Mouse (Mus musculus) liver, embryonic 11.5 days (tissue): Measurements from ENCODE around the gene Rundc3a. TPM values are rescaled to one million over a fixed set of nuclear protein-coding genes. Genes with fewer than 3 reads are reported as not detected.

Experiments used
- ATAC-seq: fragments of 200-750 bp; cut with Nextera tagmentation; replicated peaks from 2 replicates; pipeline ENCODE4 v1.8.0; 2017; ENCODE audit warnings: moderate number of reproducible peaks, mild to moderate bottlenecking, moderate TSS enrichment, moderate library complexity; ENCODE audit not compliant: low FRiP score
- DNase-seq: peaks from one replicate; pipeline ENCODE4 v3.0.0-alpha.2; 2017; ENCODE audit warnings: low spot score
- H3K27ac ChIP-seq: fragments of 300-500 bp; sonication (generic); 2 replicates; pipeline ENCODE4 v1.5.1; 2014; ENCODE audit warnings: mild to moderate bottlenecking, low read depth, low read length, control low read depth
- H3K27me3 ChIP-seq: fragments of 300-500 bp; sonication (generic); replicated peaks from 2 replicates; pipeline ENCODE4 v1.6.1; 2014; ENCODE audit warnings: low read length, mixed read lengths; ENCODE audit not compliant: control insufficient read depth, insufficient read depth
- H3K36me3 ChIP-seq: fragments of 300-500 bp; sonication (generic); 2 replicates; pipeline ENCODE4 v1.6.1; 2014; ENCODE audit warnings: mild to moderate bottlenecking, low read length, moderate library complexity, mixed read lengths; ENCODE audit not compliant: control insufficient read depth, insufficient read depth
- H3K4me1 ChIP-seq: fragments of 300-500 bp; sonication (generic); replicated peaks from 2 replicates; pipeline ENCODE4 v1.6.1; 2014; ENCODE audit warnings: low read length, mixed read lengths; ENCODE audit not compliant: control insufficient read depth, insufficient read depth
- H3K4me2 ChIP-seq: fragments of 300-500 bp; sonication (generic); 2 replicates; pipeline ENCODE4 v1.6.1; 2014; ENCODE audit warnings: mild to moderate bottlenecking, control low read depth, moderate library complexity
- H3K4me3 ChIP-seq: fragments of 300-500 bp; sonication (generic); 2 replicates; pipeline ENCODE4 v1.5.1; 2014; ENCODE audit warnings: low read depth, low read length, control low read depth
- H3K9ac ChIP-seq: fragments of 300-500 bp; sonication (generic); 2 replicates; pipeline ENCODE4 v1.6.1; 2014; ENCODE audit warnings: low read depth, low read length, control low read depth
- H3K9me3 ChIP-seq: fragments of 300-500 bp; sonication (generic); 2 replicates; pipeline ENCODE4 v1.6.1; 2016; ENCODE audit warnings: low read length, inconsistent platforms, mixed read lengths; ENCODE audit not compliant: control insufficient read depth
- WGBS: fragments of 180-500 bp; shearing (Covaris S2); extraction: QIAGEN DNeasy Blood & Tissue Kit; methylation state at CpG from one replicate; pipeline ENCODE4 v1.1.7; 2014; 5-methylcytosine and 5-hydroxymethylcytosine counted together
- polyA plus RNA-seq: library from polyadenylated mRNA; unstranded; fragments of >200 nt; fragmentation: Nextera tagmentation; extraction: Ambion mirVana; gene quantifications from 2 replicates; pipeline ENCODE4 v1.2.1, GENCODE M21; 2014

Gene Rundc3a
- polyA plus RNA-seq, 1 experiment from 2014 or later = 2.6 TPM

DNA sequence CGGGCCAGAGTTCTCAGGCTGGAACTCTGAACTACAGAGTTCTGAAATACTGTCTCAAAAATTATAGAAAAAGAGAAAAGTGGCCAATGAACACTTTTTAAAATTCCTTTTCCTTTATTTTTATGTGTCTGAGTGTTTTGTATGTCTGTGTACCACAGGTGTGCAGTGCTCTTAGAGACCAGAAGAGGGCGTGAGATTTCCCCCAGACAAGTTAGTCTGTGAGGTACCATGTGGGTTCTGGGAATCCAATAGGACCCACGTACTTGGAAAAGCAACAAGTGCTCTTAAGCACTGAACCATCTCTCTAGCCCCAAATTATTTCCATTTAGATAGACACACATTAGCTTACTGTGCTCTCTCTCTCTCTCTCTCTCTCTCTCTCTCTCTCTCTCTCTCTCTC is 48.2 kb downstream of the Rundc3a start:
- ATAC-seq (no peak), DNase-seq (no peak)
- H3K4me3 ChIP-seq = no peak overlapping the region
- peaks cover 3% of the 10 kb centered on the region; the same call in 1 of the 2 replicates for H3K36me3 ChIP-seq
- no peak overlapping the region for H3K27ac ChIP-seq
- H3K9ac ChIP-seq = no peak overlapping the region
- 67% methylated on average over 3 of the region's 3 CpGs for WGBS
- H3K4me1 ChIP-seq = peaks cover 30% of the 10 kb centered on the region
- H3K9me3 ChIP-seq = no peaks in the 10 kb centered on the region
- no peak overlapping the region for H3K4me2 ChIP-seq
- peaks cover 44% of the 10 kb centered on the region for H3K27me3 ChIP-seq

DNA sequence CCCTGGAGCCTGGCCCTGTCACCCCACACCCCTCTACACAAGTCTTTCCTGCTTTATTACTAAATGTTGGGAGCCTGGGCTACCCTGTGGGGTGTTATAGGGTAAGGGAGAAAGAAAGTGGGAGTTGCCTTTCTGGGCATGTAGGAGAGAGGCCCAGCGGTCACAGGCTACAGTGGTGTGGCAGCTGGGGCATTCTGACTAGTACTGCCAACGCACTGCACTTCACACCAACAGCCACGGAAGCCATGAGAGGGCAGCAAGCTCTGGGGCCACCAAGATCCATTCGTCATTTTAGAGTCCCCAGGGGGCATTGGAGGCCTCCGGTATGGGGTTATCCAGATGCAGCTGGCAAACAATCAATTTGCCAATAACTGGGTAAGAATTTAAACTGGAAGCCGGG is 48.9 kb downstream of the Rundc3a start:
- WGBS = 88% methylated on average over 6 of the region's 6 CpGs
- Histone ChIP-seq H3K27ac (no peak overlapping the region), H3K36me3 (peaks cover 3% of the 10 kb centered on the region; the same call in 1 of the 2 replicates), H3K4me1 (peaks cover 34% of the 10 kb centered on the region), H3K4me2 (no peak overlapping the region), H3K4me3 (no peak overlapping the region), H3K27me3 (peaks cover 46% of the 10 kb centered on the region), H3K9me3 (no peaks in the 10 kb centered on the region), H3K9ac (no peak overlapping the region)
- ATAC-seq (no peak), DNase-seq (no peak)

DNA sequence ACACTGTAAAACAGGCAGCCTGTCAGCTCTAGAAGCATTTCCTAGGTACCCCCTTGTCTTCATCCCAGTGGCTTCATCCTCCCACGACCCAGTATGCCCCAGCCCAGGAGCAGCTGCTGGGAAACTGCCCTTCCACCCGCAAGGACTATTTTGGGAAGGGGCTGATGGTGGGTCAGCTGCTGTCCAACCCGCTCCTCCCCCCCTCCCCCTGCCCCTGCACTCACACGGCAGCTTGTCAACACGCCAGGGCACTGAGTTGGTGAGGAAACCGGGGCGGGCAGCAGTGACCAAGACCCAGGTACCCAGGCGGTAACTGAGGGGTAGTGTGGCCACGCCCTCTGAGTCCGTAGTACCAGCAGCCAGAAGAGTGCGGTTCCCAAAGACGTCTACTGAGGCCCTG is 50.5 kb downstream of the Rundc3a start:
- peaks cover 32% of the 10 kb centered on the region for H3K4me1 ChIP-seq
- peaks cover 48% of the 10 kb centered on the region for H3K27me3 ChIP-seq
- no peak for ATAC-seq
- peaks cover 3% of the 10 kb centered on the region; the same call in 1 of the 2 replicates for H3K36me3 ChIP-seq
- DNase-seq = no peak
- H3K9me3 ChIP-seq = no peaks in the 10 kb centered on the region
- H3K27ac ChIP-seq = no peak overlapping the region
- H3K9ac ChIP-seq = no peak overlapping the region
- no peak overlapping the region for H3K4me3 ChIP-seq
- no peak overlapping the region for H3K4me2 ChIP-seq
- WGBS = 60% methylated on average over 12 of the region's 12 CpGs

DNA sequence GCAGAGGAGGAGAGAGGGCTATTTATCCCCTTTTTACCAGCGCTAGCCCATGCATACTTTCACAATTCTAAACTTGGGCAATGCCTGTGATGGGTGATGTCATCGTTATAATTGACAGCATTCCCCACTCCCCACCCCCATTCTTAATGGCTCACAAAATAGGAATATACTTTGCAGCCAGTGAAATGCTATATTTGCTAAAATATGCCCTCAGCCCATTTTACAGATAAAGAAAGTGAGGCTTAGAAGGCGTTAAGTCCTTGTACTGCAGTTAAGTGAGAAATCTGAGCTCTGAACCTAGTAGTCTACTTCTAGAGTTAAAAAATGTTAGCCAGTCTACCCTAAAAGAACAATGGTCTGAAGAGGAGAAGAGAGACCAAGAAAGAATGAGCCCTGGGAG is 51.1 kb downstream of the Rundc3a start:
- H3K9me3 ChIP-seq = no peaks in the 10 kb centered on the region
- H3K36me3 ChIP-seq = no peaks in the 10 kb centered on the region; the same call in 1 of the 2 replicates
- no peak overlapping the region for H3K4me2 ChIP-seq
- no peak overlapping the region for H3K27ac ChIP-seq
- no peak overlapping the region for H3K4me3 ChIP-seq
- no peak for DNase-seq
- H3K27me3 ChIP-seq = peaks cover 48% of the 10 kb centered on the region
- no peak for ATAC-seq
- WGBS = 70% methylated on average over 3 of the region's 3 CpGs
- no peak overlapping the region for H3K9ac ChIP-seq
- H3K4me1 ChIP-seq = peaks cover 32% of the 10 kb centered on the region

DNA sequence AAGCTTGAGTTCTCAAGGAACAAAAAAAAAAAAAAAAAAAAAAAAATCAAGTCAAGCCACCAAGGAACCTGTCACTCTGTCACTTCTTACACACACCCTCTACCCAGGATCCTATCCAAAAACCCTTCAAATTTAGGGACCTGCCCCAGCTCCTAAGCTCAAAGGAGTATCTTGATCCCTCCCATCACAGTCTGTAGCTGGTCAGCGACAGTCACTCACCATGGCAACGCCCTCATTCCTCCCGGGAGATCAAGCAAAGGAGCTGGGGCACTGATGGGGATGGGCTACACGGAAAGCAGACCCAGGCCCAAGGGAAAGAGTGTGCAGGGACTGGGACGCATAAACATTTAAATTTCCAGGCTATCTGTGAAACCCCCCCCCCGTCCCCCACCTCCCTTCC is 51.6 kb downstream of the Rundc3a start:
- H3K4me3 ChIP-seq = no peak overlapping the region
- H3K27me3 ChIP-seq = peaks cover 48% of the 10 kb centered on the region
- ATAC-seq (no peak), DNase-seq (no peak)
- H3K27ac ChIP-seq = no peak overlapping the region
- peaks cover 32% of the 10 kb centered on the region for H3K4me1 ChIP-seq
- H3K9me3 ChIP-seq = no peaks in the 10 kb centered on the region
- H3K9ac ChIP-seq = no peak overlapping the region
- no peak overlapping the region for H3K4me2 ChIP-seq
- 35% methylated on average over 6 of the region's 6 CpGs for WGBS
- H3K36me3 ChIP-seq = no peaks in the 10 kb centered on the region

DNA sequence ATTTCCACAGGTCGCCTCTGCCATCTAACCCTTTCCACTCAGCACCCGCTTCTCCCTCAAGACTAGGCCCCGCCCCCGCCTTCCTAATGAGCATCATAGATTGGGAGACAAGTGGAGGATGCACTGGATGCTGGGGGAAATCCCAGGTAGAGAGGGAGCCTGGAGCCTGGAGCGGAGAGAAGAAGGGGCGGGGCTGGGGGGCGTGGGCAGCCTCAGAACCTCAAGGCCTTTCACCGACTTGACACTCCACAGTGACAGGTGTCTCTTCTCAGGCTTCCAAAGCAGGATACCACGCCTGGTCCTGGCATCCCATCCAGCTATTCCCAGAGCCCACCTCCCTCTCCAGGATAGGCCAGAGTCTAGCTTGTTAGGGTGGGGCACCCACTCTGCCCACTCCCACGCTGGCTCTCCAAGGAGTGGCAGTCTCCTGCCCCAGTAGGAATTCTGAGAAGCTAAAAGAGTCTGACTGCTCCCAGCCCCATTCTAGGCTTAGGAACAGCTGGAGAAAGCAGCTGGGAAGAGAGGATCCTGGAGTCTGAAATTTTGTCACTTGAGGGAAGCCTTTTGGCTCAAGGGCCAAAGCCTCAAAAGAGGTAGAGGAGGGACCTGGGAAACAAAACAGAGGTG is 52.2 kb downstream of the Rundc3a start:
- Histone ChIP-seq H3K9ac (no peak overlapping the region), H3K27ac (no peak overlapping the region), H3K9me3 (no peaks in the 10 kb centered on the region), H3K4me3 (0 out of 2 replicates have a peak overlapping the region, but pooled peaks have one; percentile 76), H3K4me1 (peaks cover 32% of the 10 kb centered on the region), H3K4me2 (peak overlapping the region; percentile 99), H3K36me3 (no peaks in the 10 kb centered on the region), H3K27me3 (peaks cover 46% of the 10 kb centered on the region)
- 32% methylated on average over 10 of the region's 10 CpGs for WGBS
- ATAC-seq (no peak), DNase-seq (no peak)

DNA sequence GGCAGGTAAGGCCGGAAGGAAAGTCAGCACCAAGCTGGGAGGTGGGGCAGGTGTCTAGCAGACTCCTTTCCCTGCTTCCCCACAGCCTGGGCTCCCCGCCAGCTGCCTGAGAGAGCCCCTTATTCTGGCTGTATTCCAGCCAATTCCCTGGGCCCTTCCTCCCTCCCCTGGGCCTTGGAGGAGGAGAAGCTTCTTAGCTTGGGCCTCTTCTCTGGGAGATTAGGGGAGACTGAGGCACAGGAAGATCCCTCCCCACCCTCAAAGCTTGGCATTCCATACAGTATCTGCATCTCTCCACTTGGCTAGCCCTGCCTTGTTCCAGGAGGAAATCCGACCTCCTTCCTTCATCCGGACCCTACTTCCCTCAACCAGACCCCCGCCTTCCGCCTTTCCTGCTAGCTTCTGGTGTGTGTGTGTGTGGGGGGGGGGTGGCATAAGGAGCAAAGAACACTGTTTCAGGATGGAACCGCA is 52.7 kb downstream of the Rundc3a start:
- H3K4me1 ChIP-seq = peaks cover 32% of the 10 kb centered on the region
- H3K9ac ChIP-seq = peak overlapping the region; percentile 0; the same call in 1 of the 2 replicates
- no peak overlapping the region for H3K27ac ChIP-seq
- DNase-seq (no peak), ATAC-seq (no peak)
- H3K27me3 ChIP-seq = peaks cover 46% of the 10 kb centered on the region
- 27% methylated on average over 7 of the region's 7 CpGs for WGBS
- peak overlapping the region; percentile 76 for H3K4me3 ChIP-seq
- peak overlapping the region; percentile 99 for H3K4me2 ChIP-seq
- H3K36me3 ChIP-seq = no peaks in the 10 kb centered on the region
- no peaks in the 10 kb centered on the region for H3K9me3 ChIP-seq

DNA sequence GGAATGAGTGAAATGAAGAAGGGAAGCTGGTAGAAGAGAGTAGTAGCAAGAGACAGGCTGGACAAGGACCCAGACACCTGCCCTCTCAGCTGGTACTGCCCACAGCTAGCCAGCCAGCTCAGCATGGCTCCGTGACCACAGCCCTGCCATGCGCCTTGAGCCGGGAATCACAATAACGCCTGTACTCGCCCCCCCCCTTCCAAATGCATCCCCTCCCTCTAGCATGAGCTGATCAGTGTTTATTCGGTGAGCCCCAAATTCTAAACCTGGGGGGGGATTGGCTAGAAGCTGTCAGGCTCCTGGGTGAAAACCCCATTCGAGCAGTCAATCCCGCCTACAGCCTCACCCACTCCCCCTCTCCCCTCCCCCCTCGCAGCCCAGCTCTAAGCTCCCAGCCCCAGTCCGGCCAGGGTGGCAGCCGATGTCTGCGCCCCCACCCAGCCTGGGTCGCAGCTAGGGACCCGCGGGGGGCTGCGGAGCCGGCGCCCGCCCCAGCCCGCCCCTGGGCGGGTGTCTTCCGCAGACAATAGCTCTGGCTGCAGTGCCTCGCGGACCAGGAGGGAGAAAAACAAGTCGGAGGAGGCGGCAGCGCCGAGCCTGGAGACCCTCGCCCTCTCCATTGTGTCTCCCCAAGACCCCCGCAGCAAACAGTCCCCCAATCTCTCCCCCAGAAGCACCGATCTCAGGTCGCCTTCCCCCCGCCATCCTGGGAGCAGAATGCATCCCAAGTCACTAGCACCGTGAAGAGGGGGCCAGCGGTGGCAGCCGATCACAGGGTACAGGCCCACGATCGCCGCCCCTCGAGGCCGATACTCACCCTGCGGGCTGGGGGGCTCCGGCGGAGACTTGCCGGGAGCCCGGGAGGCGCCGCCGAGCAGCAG is 53.6 kb downstream of the Rundc3a start:
- H3K27ac ChIP-seq = peak overlapping the region; percentile 52; the same call in 1 of the 2 replicates
- H3K4me2 ChIP-seq = peak overlapping the region; percentile 99
- H3K27me3 ChIP-seq = peaks cover 46% of the 10 kb centered on the region
- 1% methylated on average over 47 of the region's 49 CpGs for WGBS
- no peaks in the 10 kb centered on the region for H3K36me3 ChIP-seq
- ATAC-seq (peak; percentile 46), DNase-seq (peak; percentile 69)
- H3K4me3 ChIP-seq = peak overlapping the region; percentile 76
- H3K4me1 ChIP-seq = peaks cover 32% of the 10 kb centered on the region
- H3K9ac ChIP-seq = peak overlapping the region; percentile 82
- no peaks in the 10 kb centered on the region for H3K9me3 ChIP-seq
